Mouse (Mus musculus): ENCODE data around the gene 1300017J02Rik. TPM values are rescaled to one million over a fixed set of nuclear protein-coding genes. Genes with fewer than 3 reads are reported as not detected.
A peak's percentile ranks its signal among the peaks of the same experiment; 100 is the strongest.

1300017J02Rik gene
- polyA plus RNA-seq, 1 experiment from 2014 or later: 1.3 TPM

DNA sequence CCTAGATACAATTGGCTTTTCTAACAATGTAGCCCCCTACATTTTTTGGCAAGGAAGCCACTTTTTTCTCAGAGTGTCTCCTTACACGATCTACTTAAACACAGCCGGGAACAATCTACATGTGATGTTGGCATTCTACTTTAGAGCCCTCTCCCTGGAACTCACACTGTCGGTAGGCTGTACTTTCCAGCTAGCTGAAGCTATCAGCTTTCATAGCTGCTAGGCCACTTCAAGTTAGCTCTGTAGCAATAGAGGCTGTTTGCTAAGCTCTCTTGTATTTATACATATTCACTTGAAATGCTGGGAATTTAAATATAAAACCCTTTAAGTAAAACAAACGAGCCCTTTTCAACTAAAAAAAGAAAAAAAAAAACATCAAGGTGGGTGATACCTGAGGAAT is 2.6 kb downstream of the 1300017J02Rik start:
- 70% methylated on average over 4 of the region's 4 CpGs for WGBS
- no peak for TF ChIP-seq EP300 (optimal IDR thresholded peaks at IDR 0.05)
- TF ChIP-seq CTCF (IDR thresholded peaks at IDR 0.05; ENCODE audit: low read depth): no peak
- ATAC-seq (ENCODE audit: low FRiP score, low TSS enrichment): no peak
- Histone ChIP-seq H3K9me3 (ENCODE audit: control insufficient read depth, low read length) (no peaks in the 10 kb centered on the region), H3K4me3 (ENCODE audit: low read depth, low read length) (no peak overlapping the region), H3K4me1 (replicated peaks; ENCODE audit: control insufficient read depth, insufficient read depth) (no peaks in the 10 kb centered on the region), H3K9ac (ENCODE audit: low read length) (no peak overlapping the region), H3K27me3 (ENCODE audit: control insufficient read depth, insufficient read depth, low read length) (no peaks in the 10 kb centered on the region), H3K27ac (replicated peaks) (no peak overlapping the region), H3K4me2 (replicated peaks; ENCODE audit: low read depth) (no peak overlapping the region), H3K36me3 (ENCODE audit: control insufficient read depth, insufficient read depth, low read length) (no peaks in the 10 kb centered on the region)
- no peak for DNase-seq (ENCODE audit: low spot score)

- H3K4me2 ChIP-seq (replicated peaks; ENCODE audit: low read depth): no peak overlapping the region
- H3K4me1 ChIP-seq (replicated peaks; ENCODE audit: control insufficient read depth, insufficient read depth): no peaks in the 10 kb centered on the region
- no peak for ATAC-seq (ENCODE audit: low FRiP score, low TSS enrichment)
- no peaks in the 10 kb centered on the region for H3K36me3 ChIP-seq (ENCODE audit: control insufficient read depth, insufficient read depth, low read length)
- no peak overlapping the region for H3K27ac ChIP-seq (replicated peaks)
- no peak for TF ChIP-seq EP300 (optimal IDR thresholded peaks at IDR 0.05)
- no peak for TF ChIP-seq CTCF (IDR thresholded peaks at IDR 0.05; ENCODE audit: low read depth)
- no peaks in the 10 kb centered on the region for H3K9me3 ChIP-seq (ENCODE audit: control insufficient read depth, low read length)
- no peak overlapping the region for H3K9ac ChIP-seq (ENCODE audit: low read length)
- no peak overlapping the region for H3K4me3 ChIP-seq (ENCODE audit: low read depth, low read length)
- WGBS: 87% methylated on average over 8 of the region's 8 CpGs
- H3K27me3 ChIP-seq (ENCODE audit: control insufficient read depth, insufficient read depth, low read length): no peaks in the 10 kb centered on the region
- DNase-seq (ENCODE audit: low spot score): no peak
Measured at GRCm38 (mm10) chr9:103301086-103301485, 3.8 kb downstream of the 1300017J02Rik start.

- H3K9ac ChIP-seq (ENCODE audit: low read length): no peak overlapping the region
- no peak for ATAC-seq (ENCODE audit: low FRiP score, low TSS enrichment)
Measured at GRCm38 (mm10) chr9:103294507-103294906, 10.4 kb downstream of the 1300017J02Rik start.

GRCm38 (mm10) chr9:103288489-103289180 is 16.2 kb downstream of the 1300017J02Rik start:
- 86% methylated on average over 13 of the region's 13 CpGs for WGBS
- H3K4me1 ChIP-seq (replicated peaks; ENCODE audit: control insufficient read depth, insufficient read depth): no peaks in the 10 kb centered on the region
- no peak for DNase-seq (ENCODE audit: low spot score)
- H3K27ac ChIP-seq (replicated peaks): no peak overlapping the region
- no peak overlapping the region for H3K9ac ChIP-seq (ENCODE audit: low read length)
- no peaks in the 10 kb centered on the region for H3K9me3 ChIP-seq (ENCODE audit: control insufficient read depth, low read length)
- H3K4me2 ChIP-seq (replicated peaks; ENCODE audit: low read depth): no peak overlapping the region
- no peaks in the 10 kb centered on the region for H3K36me3 ChIP-seq (ENCODE audit: control insufficient read depth, insufficient read depth, low read length)
- no peak for TF ChIP-seq CTCF (IDR thresholded peaks at IDR 0.05; ENCODE audit: low read depth)
- TF ChIP-seq EP300 (optimal IDR thresholded peaks at IDR 0.05): no peak
- ATAC-seq (ENCODE audit: low FRiP score, low TSS enrichment): no peak
- no peaks in the 10 kb centered on the region for H3K27me3 ChIP-seq (ENCODE audit: control insufficient read depth, insufficient read depth, low read length)
- no peak overlapping the region for H3K4me3 ChIP-seq (ENCODE audit: low read depth, low read length)

More at GRCm38 (mm10) chr9:103294507-103294906, 10.4 kb downstream of the 1300017J02Rik start:
- TF ChIP-seq CTCF (IDR thresholded peaks at IDR 0.05; ENCODE audit: low read depth): no peak
- no peak for TF ChIP-seq EP300 (optimal IDR thresholded peaks at IDR 0.05)
- WGBS: 69% methylated on average over 2 of the region's 2 CpGs
- Histone ChIP-seq H3K4me1 (replicated peaks; ENCODE audit: control insufficient read depth, insufficient read depth) (no peaks in the 10 kb centered on the region), H3K9me3 (ENCODE audit: control insufficient read depth, low read length) (no peaks in the 10 kb centered on the region), H3K4me3 (ENCODE audit: low read depth, low read length) (no peak overlapping the region), H3K27me3 (ENCODE audit: control insufficient read depth, insufficient read depth, low read length) (no peaks in the 10 kb centered on the region), H3K27ac (replicated peaks) (no peak overlapping the region), H3K36me3 (ENCODE audit: control insufficient read depth, insufficient read depth, low read length) (no peaks in the 10 kb centered on the region), H3K4me2 (replicated peaks; ENCODE audit: low read depth) (no peak overlapping the region)
- DNase-seq (ENCODE audit: low spot score): no peak

GRCm38 (mm10) chr9:103287840-103288488 is 16.9 kb downstream of the 1300017J02Rik start:
- 0 out of 2 replicates have a peak, but pooled peaks have one; percentile 38 for ATAC-seq (ENCODE audit: low FRiP score, low TSS enrichment)
- 73% methylated on average over 19 of the region's 19 CpGs for WGBS
- DNase-seq (ENCODE audit: low spot score): no peak
- no peak for TF ChIP-seq EP300 (optimal IDR thresholded peaks at IDR 0.05)
- no peak for TF ChIP-seq CTCF (IDR thresholded peaks at IDR 0.05; ENCODE audit: low read depth)
- H3K9me3 ChIP-seq (ENCODE audit: control insufficient read depth, low read length): no peaks in the 10 kb centered on the region
- H3K27ac ChIP-seq (replicated peaks): no peak overlapping the region
- no peaks in the 10 kb centered on the region for H3K27me3 ChIP-seq (ENCODE audit: control insufficient read depth, insufficient read depth, low read length)
- H3K9ac ChIP-seq (ENCODE audit: low read length): no peak overlapping the region
- no peaks in the 10 kb centered on the region for H3K36me3 ChIP-seq (ENCODE audit: control insufficient read depth, insufficient read depth, low read length)
- no peak overlapping the region for H3K4me2 ChIP-seq (replicated peaks; ENCODE audit: low read depth)
- no peaks in the 10 kb centered on the region for H3K4me1 ChIP-seq (replicated peaks; ENCODE audit: control insufficient read depth, insufficient read depth)
- H3K4me3 ChIP-seq (ENCODE audit: low read depth, low read length): no peak overlapping the region

GRCm38 (mm10) chr9:103286901-103287422 is 17.9 kb downstream of the 1300017J02Rik start:
- Histone ChIP-seq H3K27ac (replicated peaks) (no peak overlapping the region), H3K36me3 (ENCODE audit: control insufficient read depth, insufficient read depth, low read length) (no peaks in the 10 kb centered on the region), H3K9ac (ENCODE audit: low read length) (no peak overlapping the region), H3K27me3 (ENCODE audit: control insufficient read depth, insufficient read depth, low read length) (no peaks in the 10 kb centered on the region), H3K4me1 (replicated peaks; ENCODE audit: control insufficient read depth, insufficient read depth) (no peaks in the 10 kb centered on the region), H3K4me3 (ENCODE audit: low read depth, low read length) (no peak overlapping the region), H3K4me2 (replicated peaks; ENCODE audit: low read depth) (no peak overlapping the region), H3K9me3 (ENCODE audit: control insufficient read depth, low read length) (no peaks in the 10 kb centered on the region)
- TF ChIP-seq CTCF (IDR thresholded peaks at IDR 0.05; ENCODE audit: low read depth): no peak
- no peak for TF ChIP-seq EP300 (optimal IDR thresholded peaks at IDR 0.05)
- ATAC-seq (ENCODE audit: low FRiP score, low TSS enrichment) (no peak), DNase-seq (ENCODE audit: low spot score) (no peak)
- WGBS: 55% methylated on average over 13 of the region's 13 CpGs
